Mouse (Mus musculus) Patski (cell line): ENCODE measurements around the gene Kpna6. TPM values are rescaled to one million over a fixed set of nuclear protein-coding genes. Genes with fewer than 3 reads are reported as not detected.

Experiments
- ATAC-seq: fragments of 100-300 bp; one replicate; pipeline ENCODE4 v1.8.0; 2021
- CTCF ChIA-PET: fragments of 350-600 bp; sonication (Branson Sonifier 250); formaldehyde crosslinking; loops from one replicate; lab custom pipeline; 2022; ENCODE audit warnings: inconsistent platforms; lab: Charles Lee
- POLR2A ChIA-PET: fragments of 350-600 bp; sonication (Branson Sonifier 250); formaldehyde crosslinking; loops from one replicate; lab custom pipeline; 2022; ENCODE audit warnings: antibody characterized with exemption, inconsistent platforms; lab: Charles Lee
- DNase-seq: peaks from one replicate; pipeline ENCODE4 v3.0.0-alpha.2; 2011; ENCODE audit warnings: low read depth, low spot score
- H3K27me3 ChIP-seq: fragments of 371-371 bp; one replicate; pipeline ENCODE4 v1.5.1; 2021
- CTCF ChIP-seq: fragments of 100-300 bp; IDR thresholded peaks from one replicate; pipeline ENCODE4 v1.5.1; 2021
- in situ Hi-C: fragments of 300-500 bp; cut with MboI; formaldehyde crosslinking; loops from 3 replicates; pipeline ENCODE4 v1.11.1; 2018; ENCODE audit warnings: low pct_unique_long_range_greater_than_20kb, mixed read lengths
- polyA plus RNA-seq: library from polyadenylated mRNA; unstranded; gene quantifications from one replicate; pipeline ENCODE4 v1.2.3, GENCODE M21; 2021

The Kpna6 gene
- polyA plus RNA-seq, 1 experiment from 2014 or later: 43.9 TPM

GRCm38 (mm10) chr4:129696158-129696985 lies 23.8 kb upstream of the Kpna6 start, which contains the start of gene Tmem39b:
Gene Tmem39b, minus strand, starts transcription at chr4:129696838.
- CTCF ChIA-PET: interaction anchor here (0.9 kb wide), 1 partner anchor 17 kb away, joined by 4 read pairs; no protein-coding TSS in a partner anchor
- DNase-seq (no peak), ATAC-seq (peak; percentile 78)
- in situ Hi-C loops: no loop called here
- POLR2A ChIA-PET: interaction anchor here (1.1 to 1.3 kb wide), 2 partner anchors 17 to 23 kb away, joined by 4 to 5 read pairs; partner anchors contain the start of gene Kpna6
- no peak for TF ChIP-seq CTCF
- H3K27me3 ChIP-seq: no peaks in the 10 kb centered on the region

- in situ Hi-C loops: no loop called here
- ChIA-PET POLR2A (interaction anchor here (1.1 to 1.3 kb wide), 2 partner anchors 17 to 23 kb away, joined by 4 to 5 read pairs; partner anchors contain the start of gene Kpna6), CTCF (interaction anchor here (0.9 kb wide), 1 partner anchor 17 kb away, joined by 4 read pairs; no protein-coding TSS in a partner anchor)
- TF ChIP-seq CTCF: no peak
- DNase-seq (no peak), ATAC-seq (no peak)
- no peaks in the 10 kb centered on the region for H3K27me3 ChIP-seq
These were observed 23.2 kb upstream of the Kpna6 start for GRCm38 (mm10) chr4:129695815-129696157.

- ATAC-seq (no peak), DNase-seq (no peak)
- no peak for TF ChIP-seq CTCF
- in situ Hi-C loops: no loop called here
- ChIA-PET CTCF (no interaction called here), POLR2A (no interaction called here)
- H3K27me3 ChIP-seq: no peaks in the 10 kb centered on the region
These were observed 12.0 kb upstream of the Kpna6 start for GRCm38 (mm10) chr4:129684531-129684930.

- DNase-seq (no peak), ATAC-seq (no peak)
- no peaks in the 10 kb centered on the region for H3K27me3 ChIP-seq
- no peak for TF ChIP-seq CTCF
- in situ Hi-C loops: no loop called here
- ChIA-PET POLR2A (no interaction called here), CTCF (no interaction called here)
These were observed 11.4 kb upstream of the Kpna6 start for GRCm38 (mm10) chr4:129683901-129684493.

- CTCF ChIA-PET: no interaction called here
- no peaks in the 10 kb centered on the region for H3K27me3 ChIP-seq
- in situ Hi-C loops: no loop called here
- POLR2A ChIA-PET: no interaction called here
- ATAC-seq (no peak), DNase-seq (no peak)
- TF ChIP-seq CTCF: no peak
These were observed 9.3 kb upstream of the Kpna6 start for GRCm38 (mm10) chr4:129681837-129682236.

- ATAC-seq: no peak
- ChIA-PET POLR2A (interaction anchor here (1.4 kb wide), 1 partner anchor 23 kb away, joined by 4 read pairs; no protein-coding TSS in a partner anchor), CTCF (no interaction called here)
- in situ Hi-C loops: no loop called here
- H3K27me3 ChIP-seq: no peaks in the 10 kb centered on the region
- no peak for TF ChIP-seq CTCF
- no peak for DNase-seq
These were observed 397 bp upstream of the Kpna6 start for GRCm38 (mm10) chr4:129672878-129673449.

GRCm38 (mm10) chr4:129671491-129672082 lies 980 bp downstream of the Kpna6 start:
- CTCF ChIA-PET: no interaction called here
- in situ Hi-C loops: no loop called here
- no peak for ATAC-seq
- peak; percentile 88 for TF ChIP-seq CTCF
- POLR2A ChIA-PET: interaction anchor here (0.6 kb wide), 1 partner anchor 509 kb away, joined by 3 read pairs; no protein-coding TSS in a partner anchor
- H3K27me3 ChIP-seq: no peaks in the 10 kb centered on the region
- peak; percentile 6 for DNase-seq

- ATAC-seq (no peak), DNase-seq (no peak)
- in situ Hi-C loops: no loop called here
- no peaks in the 10 kb centered on the region for H3K27me3 ChIP-seq
- TF ChIP-seq CTCF: no peak
- ChIA-PET POLR2A (no interaction called here), CTCF (no interaction called here)
These were observed 10.2 kb downstream of the Kpna6 start for GRCm38 (mm10) chr4:129662255-129662813.

GRCm38 (mm10) chr4:129661584-129661983 lies 11.0 kb downstream of the Kpna6 start:
- TF ChIP-seq CTCF: no peak
- ATAC-seq (no peak), DNase-seq (no peak)
- H3K27me3 ChIP-seq: no peaks in the 10 kb centered on the region
- in situ Hi-C loops: no loop called here
- CTCF ChIA-PET: no interaction called here
- POLR2A ChIA-PET: interaction anchor here (0.6 kb wide), 1 partner anchor 17 kb away, joined by 3 read pairs; no protein-coding TSS in a partner anchor

- no peak for TF ChIP-seq CTCF
- DNase-seq (no peak), ATAC-seq (no peak)
- ChIA-PET CTCF (no interaction called here), POLR2A (no interaction called here)
- in situ Hi-C loops: no loop called here
- H3K27me3 ChIP-seq: no peaks in the 10 kb centered on the region
These were observed 17.8 kb downstream of the Kpna6 start for GRCm38 (mm10) chr4:129654770-129655169.
